Mouse (Mus musculus): Measurements from ENCODE around the gene S100pbp.

S100pbp gene

DNA sequence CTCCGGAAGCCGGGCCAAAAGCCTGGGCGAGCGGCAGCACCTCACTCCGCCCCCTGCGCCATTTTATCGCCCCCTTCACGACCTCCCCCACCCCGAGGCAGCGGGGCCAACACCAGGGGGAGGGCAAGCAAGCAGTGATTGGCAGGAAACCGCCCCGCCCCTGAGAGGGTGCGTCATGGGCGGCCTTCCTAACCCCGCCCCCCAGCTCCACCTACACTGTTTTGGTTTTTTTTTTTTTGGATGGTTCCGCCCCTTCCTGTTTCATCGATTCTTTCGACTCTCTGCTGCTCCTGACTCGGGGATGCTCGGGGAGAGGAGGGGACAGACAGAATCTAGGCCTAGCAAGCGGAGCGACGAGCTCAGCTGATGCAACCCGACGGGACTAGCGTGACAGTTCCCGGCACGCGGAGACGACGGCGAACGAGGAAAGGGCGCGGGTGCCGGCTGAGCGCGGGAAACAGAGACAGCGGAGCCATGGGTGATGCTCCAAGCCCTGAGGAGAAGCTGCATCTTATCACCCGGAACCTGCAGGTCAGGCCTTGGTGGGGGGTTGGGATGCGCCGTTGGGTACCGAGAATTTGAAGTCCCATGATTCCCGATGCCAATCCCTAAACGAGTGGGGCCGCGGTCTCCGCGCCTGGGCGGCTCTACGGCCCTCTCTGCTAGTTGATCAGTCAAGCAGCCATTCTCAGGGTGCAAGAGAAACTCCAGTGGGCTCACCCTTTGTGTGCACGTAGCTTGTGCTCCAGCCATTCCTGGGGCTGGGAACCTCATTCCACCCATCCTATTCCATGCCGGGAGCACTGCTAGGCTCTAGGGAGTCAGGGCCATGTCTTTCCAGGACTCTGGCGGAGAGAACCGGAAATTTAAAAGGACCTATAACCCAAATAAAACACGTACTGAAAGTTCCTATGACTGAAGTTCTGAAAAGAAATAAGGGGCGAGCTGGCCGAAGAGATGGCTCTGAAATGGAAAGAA lies at the start of gene S100pbp, which contains the start of gene Yars:
Gene S100pbp (minus strand): TSS at position 186 of the 978 bp plus-strand sequence.
Gene Yars (plus strand): TSS at position 219 of the 978 bp plus-strand sequence.
- peak; percentile 92 to 96 for DNase-seq (ENCODE audit: low spot score in 2 of 2)

DNA sequence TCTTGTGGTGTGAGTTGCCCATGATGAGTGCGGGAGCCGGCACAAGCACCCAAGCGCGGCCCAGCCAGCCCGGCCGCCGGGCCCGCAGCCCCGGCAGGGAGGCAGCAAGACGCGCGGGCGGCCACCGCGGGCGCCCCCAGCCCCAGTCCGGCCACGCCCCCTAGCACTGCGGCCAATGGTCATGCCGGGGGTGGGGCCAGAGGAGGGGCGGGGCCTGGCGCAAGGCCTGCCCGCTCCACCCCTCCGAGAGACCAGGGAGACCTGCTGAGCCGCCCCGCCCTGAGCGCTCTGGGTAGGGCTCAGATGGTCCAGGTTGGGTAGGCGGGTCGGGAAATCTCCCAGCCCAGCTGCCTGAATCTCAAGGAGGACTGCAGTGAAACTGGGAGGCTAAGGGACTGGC lies 49.5 kb upstream of the S100pbp start:
- peak in 1 of 2 experiments; percentile 80 for DNase-seq (ENCODE audit: low spot score in 2 of 2)

DNA sequence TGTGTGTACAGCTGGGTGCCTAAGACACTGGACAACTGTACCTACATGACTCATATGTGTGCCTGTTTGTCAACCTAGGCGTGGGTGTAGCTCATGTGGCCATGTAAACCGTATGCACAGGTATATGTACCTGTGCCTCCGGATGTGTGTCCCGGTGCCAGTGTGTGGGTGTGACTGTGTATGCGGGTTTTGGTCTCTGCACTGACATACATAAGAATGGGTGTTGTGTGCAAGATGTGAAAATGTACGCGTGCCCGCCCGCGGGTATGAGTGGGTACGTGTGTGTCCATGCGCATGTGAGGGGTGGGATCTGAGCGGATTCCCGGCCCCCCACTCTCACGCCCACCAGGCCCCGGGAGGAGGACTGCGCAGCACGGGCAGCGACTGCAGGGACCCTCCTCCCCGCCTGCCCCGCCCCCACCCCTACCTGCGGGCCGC lies 49.1 kb upstream of the S100pbp start:
- no peak for DNase-seq (ENCODE audit: low spot score in 2 of 2)

DNA sequence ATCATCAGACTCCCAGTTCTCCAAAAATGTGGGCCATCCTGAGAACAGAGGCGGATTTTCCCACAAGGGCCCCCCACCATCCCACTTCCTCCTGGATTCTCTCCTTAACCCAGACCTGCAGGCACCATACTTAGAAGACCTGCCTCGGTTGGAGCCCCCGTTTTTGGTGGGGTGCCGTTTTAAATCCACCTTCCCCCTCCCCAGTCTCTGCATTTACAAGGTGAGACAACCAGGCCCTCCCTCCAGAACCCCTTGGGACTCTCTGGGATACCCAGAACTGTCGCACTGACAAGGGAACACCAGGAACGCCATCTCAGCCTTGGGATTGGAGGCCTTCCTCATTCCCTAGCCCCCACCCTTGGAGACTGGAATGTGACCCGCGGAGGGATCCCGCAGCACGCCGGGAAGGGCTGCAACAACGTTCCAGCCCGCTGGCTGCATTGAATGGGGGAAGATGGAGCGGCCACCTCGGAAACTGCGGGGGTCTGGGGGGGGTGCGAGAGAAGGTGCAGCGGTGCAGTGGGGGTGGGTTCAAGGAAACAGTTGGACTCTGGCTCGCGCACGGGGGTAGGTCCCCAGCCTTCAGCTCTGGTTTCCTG lies 48.4 kb upstream of the S100pbp start:
- no peak for DNase-seq (ENCODE audit: low spot score in 2 of 2)

DNA sequence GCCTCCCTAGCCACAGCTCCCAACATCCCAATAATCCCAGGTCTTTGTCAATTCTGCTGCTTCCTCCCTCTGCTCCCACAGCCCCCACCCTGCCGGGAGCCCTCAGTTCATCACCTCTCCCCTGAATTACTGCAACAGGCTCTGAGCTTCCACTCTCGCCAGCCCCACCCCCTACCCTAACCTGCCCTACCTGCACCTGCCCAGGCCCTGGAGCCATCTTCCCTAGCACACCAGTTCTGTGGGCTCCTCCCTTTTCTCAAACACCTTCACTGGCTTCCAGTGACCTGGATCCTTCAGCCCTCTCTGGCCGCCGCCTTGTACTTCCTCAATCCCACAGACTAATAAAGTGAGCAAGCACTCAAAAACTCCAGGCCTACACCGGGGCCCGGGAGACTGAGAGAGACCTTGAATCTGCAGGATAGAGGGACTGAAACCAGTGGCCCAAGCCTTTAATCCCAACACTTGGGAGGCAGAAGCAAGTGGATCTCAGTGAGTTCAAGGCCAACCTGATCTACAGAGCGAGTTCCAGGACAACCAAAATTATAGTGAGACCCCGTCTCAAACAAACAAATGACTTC lies 46.8 kb upstream of the S100pbp start:
- DNase-seq (ENCODE audit: low spot score in 2 of 2): no peak

DNA sequence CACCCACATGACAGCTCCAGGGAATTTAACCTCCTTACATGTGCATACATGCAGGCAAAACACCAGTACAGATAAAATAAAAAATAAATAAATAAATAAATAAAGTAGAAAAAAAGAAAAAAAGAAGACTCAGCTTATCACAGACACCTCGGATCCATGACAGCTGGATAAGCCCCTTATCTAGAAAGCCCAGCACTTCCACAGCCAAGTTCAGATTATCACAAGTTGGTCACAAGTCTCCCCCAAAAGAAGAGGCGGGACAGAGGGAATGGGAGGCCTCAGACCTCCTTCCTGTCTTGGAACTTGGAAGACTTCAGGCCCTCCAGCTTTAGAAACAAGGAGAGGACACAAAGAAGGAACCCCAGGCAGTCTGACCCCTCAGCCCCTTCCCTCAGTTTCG lies 45.6 kb upstream of the S100pbp start:
- DNase-seq (ENCODE audit: low spot score in 2 of 2): no peak

DNA sequence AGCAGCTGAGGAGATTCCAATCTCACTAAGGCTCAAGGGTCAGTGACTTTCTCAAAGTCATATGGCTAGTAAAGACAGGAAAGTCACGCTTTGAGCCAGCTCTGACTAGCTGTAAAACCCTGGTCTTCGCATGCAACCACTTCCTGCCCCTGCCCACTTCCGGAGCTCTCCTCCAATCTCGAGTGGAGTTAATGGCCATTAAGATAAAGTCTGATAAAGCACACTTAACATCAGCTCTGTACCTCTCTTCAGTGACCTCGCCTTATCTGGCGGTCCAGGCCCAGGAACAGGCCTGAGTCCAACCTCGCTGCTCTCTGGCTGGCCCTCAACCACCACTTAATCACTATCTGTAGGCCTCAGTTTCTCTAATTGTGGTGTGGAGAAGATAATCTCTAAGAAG lies 45.0 kb upstream of the S100pbp start:
- DNase-seq (ENCODE audit: low spot score in 2 of 2): no peak

DNA sequence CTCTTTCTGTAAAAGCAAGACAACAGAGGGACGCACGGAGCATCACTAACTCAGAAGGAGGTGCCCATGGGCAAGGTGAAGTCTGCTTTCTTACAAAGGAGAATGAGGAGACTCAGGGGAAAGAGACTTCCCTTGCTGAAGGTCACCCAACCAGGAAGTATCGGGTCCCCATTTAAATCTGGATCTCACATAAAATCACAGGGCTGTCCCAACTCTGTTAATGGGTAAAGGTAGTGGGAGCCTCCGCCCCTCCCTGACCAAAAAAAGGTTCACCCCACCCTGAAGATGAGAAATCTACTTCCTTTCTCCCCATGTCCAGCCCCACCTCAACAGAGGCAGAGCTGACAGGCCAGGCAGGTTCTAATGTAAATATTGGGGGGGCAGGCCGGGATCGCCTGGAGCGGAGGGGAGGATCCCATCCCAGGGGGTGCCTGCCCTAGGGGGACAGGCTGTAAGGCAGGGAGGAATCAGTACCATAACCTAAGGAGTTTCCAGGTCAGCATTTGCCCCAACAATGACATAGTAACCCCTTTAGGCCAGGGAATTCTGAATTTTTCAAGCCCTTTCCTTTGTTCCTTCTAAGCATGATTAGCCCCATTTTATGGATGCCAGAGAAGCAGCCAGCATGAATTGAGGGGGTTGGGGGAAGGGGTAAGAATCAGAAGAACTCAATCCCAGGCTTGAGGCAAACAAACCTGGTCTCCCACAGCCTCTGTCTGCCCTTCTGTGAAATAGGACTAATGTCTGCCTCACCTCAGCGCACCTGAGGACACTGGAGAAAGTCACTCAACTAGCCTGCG lies 43.2 kb upstream of the S100pbp start:
- no peak for DNase-seq (ENCODE audit: low spot score in 2 of 2)

DNA sequence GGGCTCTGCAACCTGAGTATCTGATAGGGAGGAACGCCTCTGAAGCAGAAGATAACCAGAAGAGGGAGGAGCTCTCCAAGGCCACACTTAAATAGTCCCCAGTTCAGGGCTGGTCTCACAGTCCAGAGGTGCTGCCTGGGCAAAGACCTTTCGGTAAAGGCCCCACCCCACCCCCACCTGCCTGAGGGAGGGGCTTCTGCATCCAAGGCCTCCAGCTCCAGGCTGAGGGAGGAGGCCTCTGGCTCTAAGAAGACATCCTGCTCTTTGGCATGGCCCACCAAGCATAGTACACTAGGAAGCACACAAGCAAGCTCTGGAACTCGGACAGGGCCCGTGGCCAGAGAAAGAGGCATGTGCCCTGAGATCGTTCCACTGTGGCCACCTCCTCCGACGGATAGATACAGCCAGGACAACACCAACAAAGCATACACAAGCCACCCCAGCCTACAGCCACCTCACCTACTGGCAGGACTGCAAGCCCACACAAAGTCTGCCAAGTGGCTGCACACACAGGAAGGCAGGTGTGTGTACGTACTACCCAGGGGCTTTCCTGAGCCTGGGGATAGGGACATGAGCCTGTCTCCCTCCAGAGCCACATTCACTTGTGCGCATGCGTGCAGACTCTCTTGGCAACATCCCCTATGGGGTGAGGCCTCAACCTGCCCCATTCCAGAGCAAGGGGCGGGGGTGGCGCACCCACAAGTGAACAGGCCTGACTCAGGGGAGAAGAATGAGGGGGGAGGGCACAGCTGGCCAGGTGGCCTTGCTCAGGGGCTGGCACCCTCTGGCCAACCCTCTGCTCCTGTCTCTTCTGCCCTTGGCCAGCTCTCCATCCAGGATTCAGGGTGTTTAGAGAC lies 42.3 kb upstream of the S100pbp start:
- DNase-seq (ENCODE audit: low spot score in 2 of 2): no peak

DNA sequence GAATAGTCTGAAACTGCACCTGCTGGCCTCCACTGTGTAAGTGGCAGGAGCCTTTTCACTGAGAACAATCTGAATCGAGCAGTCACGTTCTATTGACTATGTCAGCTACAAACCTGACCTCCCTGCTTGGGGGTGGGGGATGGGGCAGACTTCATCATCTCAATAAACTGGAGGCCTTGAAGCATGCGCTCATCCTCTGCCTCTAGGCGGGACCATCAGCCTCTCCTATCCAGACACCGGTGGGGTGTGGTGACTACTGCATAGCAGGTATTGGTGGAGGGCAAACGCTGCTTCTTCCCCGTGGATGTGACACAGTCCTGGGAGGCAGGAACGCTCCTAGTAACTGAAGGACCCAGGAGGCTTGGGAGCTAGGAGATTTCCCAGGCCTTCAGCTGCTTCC lies 41.4 kb upstream of the S100pbp start:
- no peak for DNase-seq (ENCODE audit: low spot score in 2 of 2)

DNA sequence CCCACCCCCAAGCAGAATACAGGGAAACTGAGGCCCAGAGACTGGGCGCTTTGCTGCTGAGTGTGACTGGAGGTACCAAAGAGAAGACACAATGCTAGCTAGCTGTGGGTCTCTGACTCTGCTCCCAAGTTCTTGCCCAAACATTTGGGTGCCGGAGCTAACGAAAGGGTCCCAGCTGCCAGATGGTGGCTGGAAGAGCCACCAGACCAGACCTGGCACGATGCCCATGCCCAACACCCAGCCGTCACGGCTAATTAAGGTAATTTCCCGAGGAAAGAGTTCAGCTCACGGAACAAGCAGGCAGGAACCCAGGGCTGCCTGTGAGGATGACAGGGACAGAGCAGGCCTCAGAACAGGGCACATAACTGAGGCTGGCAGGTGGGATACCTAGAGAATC lies 38.5 kb upstream of the S100pbp start:
- peak in 1 of 2 experiments; percentile 85 for DNase-seq (ENCODE audit: low spot score in 2 of 2)

DNA sequence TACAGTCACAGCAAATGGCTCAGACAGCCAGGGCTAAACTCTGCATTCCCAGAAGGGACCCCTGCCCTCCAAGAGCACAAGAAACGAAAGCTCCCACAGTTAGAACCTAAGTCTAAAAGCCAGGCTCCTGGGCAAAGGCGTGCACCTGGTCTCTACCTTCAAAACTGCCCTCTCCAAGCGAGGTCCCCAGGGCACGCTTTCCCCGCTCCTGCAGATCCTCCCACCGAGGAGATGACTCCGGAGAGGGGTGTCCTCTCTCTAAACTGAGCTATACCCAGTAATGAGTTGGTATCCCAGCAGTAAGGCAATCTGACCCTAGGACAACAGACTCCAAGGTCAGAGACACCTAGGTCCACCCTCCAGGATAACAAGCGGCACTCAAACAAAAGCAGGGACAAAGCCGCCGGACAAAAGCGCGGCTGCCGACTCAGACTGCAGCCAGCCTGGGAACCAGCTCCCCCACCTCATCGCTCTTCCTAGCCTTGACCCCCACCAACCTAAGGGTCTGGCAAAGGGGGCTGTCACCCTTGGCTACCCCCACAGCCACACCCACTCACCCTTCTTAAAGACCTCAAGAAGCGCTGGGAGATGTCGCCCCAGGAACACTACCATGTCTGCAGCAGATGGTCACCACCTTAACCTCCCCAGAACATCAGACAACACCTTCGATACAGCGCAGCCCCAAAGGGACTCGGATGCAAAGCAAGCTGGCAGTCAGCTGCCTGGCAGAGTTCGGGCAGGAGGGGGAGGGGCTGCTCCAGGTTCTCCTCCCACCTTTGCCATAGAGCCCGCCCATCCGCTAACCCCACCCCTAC lies 37.9 kb upstream of the S100pbp start:
- peak in 1 of 2 experiments; percentile 63 for DNase-seq (ENCODE audit: low spot score in 2 of 2)

DNA sequence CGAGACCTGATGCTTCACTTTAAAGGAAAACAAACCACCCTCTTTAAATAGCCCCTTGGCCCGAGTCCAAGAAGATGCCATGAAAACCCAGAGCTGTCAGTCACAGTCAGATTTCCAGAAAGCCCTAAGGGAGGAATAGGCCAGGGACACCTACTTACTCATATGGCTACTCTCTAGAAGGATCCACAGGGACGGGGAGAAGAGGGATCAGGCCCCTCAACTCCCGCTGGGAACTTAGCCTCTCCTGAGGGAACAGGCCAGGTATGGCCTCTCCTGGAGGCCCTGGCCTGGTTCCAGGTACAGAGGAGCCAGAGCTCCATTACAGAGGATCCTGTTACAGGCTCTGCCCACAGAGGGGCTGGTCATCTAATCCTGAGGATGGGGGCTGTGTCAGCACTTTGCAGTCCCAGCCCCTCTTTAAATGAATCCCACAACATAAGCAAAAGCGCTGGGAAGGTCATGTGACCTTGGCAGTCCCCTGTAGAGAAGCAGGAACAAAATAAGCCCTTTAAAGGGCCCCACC lies 37.0 kb upstream of the S100pbp start:
- no peak for DNase-seq (ENCODE audit: low spot score in 2 of 2)

DNA sequence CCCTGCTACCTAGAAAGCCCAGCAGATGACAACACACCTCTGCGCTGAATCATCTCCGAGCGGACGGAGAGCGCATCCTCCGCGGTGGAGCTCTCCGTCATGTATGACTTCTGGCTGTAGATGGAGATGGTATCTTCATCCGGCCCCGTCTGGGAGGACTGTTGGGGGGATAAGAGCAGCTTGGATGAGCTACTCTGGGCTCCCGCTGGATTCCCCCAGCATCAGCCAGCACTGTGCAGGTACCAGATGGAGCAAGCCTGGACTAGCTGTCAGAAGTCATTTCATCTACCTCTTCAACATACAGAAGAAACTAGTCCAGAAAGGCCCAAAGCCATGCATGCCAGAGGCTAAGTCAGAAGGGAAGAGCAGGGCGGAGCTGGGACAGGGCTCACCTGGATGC lies 35.8 kb upstream of the S100pbp start:
- DNase-seq (ENCODE audit: low spot score in 2 of 2): no peak

DNA sequence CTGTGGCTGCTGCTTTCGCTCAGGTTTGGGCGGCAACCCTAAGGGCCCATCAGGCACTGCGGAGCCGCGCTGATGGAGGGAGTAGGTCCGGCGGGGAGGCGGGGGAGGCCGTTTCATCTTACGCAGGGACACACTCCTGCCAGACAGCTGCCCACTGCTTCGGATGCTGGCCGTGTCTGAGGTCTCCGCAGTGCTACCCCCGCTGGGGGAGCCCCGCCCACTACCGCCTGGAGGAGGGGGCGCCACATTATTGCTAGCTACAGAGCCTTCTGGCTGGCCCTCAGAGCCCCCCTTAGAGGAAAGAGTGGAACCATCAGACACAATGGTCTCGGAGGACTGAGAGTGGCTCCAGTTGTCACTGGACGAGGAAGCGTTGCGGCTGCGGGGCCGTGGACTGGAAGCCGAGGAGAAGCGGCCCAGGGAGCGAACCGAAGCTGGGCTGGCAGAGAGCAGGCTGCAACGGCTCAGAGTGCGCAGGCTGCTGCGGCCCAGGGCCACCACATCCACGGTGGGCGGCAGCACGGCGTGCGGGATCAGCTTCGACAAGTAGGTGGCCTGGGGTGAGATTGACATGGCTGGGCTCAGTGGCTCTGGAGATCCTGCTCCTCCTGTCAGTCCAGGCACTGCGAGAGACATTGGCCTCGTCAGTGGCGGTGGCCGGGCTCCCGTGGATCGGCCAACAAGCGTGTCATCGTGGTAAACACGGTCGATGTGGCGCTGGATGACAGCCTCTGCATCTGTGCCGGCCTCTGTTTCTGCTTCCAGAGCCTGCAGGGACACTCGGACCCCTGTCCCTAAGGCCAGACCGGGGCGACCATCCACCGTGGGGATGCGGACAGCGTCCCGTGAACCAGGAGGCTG lies 34.1 kb upstream of the S100pbp start:
- DNase-seq (ENCODE audit: low spot score in 2 of 2): no peak

DNA sequence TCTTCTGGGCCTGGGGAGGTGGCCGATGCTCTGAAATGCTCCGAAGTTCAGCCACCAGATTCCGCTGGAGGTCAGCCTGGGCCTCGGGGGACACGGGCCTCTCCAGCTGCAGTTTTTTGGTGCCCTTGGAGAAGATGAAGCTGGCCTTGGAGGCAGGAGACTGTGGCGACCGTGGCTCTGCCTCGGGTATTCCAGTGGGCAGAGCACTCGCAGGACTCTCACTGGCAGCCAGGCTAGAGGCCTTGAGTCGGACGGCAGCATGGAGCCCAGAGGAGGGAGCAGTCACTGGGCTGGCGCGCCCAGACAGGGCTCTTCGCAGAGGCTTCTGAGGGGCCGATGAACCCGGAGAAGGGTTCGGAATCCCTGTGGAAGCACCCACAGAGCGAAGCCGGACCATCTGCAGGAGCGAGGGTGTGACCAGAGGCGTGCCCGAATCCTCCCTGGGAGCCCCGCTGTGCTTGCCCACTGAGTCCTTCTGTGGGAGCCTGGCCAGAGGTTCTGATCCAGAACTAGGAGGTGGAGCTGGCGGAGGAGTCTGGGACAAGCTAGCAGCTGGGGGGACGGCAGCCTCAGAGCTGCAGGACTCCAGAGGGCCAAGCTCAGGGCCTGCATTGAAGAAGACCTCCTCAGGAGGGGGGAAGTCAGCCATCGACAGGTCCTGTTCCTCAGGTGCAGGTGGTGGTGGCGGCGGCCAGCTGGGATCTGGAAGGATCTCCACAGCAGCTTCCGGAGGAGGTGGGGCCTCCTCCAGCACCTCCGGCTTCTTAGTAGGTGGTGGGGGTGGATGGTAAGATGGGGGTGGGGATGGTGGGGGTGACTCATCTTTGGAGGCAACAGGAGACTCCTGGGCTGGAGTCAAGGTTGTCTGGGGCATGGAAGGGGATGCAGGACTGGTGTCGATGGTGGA lies 32.7 kb upstream of the S100pbp start:
- no peak for DNase-seq (ENCODE audit: low spot score in 2 of 2)

All from cerebellum, postnatal 4 days (tissue).